Mouse (Mus musculus) forebrain, postnatal 0 days (tissue): ENCODE data around the gene Ptp4a2. TPM values are rescaled to one million over a fixed set of nuclear protein-coding genes. Genes with fewer than 3 reads are reported as not detected.

ENCODE experiments used
- ATAC-seq: fragments of 200-750 bp; cut with Nextera tagmentation; 2 replicates; pipeline ENCODE4 v1.8.0; 2017; ENCODE audit warnings: mild to moderate bottlenecking, moderate library complexity
- DNase-seq: peaks from one replicate; pipeline ENCODE4 v3.0.0-alpha.2; 2015
- H3K27ac ChIP-seq: fragments of 300-500 bp; sonication (generic); 2 replicates; pipeline ENCODE4 v1.5.1; 2014; ENCODE audit warnings: low read depth, mild to moderate bottlenecking, antibody characterized with exemption, low read length, moderate library complexity, mixed read lengths
- H3K27me3 ChIP-seq: fragments of 300-500 bp; sonication (generic); 2 replicates; pipeline ENCODE4 v1.6.1; 2014; ENCODE audit warnings: mild to moderate bottlenecking, low read length, mixed read lengths; ENCODE audit not compliant: insufficient read depth
- H3K36me3 ChIP-seq: fragments of 300-500 bp; sonication (generic); 2 replicates; pipeline ENCODE4 v1.6.1; 2014; ENCODE audit warnings: mild to moderate bottlenecking, moderate library complexity; ENCODE audit not compliant: insufficient read depth
- H3K4me1 ChIP-seq: fragments of 300-500 bp; sonication (generic); 2 replicates; pipeline ENCODE4 v1.6.1; 2014; ENCODE audit warnings: antibody characterized with exemption; ENCODE audit not compliant: insufficient read depth
- H3K4me2 ChIP-seq: fragments of 300-500 bp; sonication (generic); 2 replicates; pipeline ENCODE4 v1.6.1; 2014; ENCODE audit warnings: low read depth, mild to moderate bottlenecking, moderate library complexity
- H3K4me3 ChIP-seq: fragments of 300-500 bp; sonication (generic); 2 replicates; pipeline ENCODE4 v1.5.1; 2014; ENCODE audit warnings: low read depth, low read length, mixed read lengths
- H3K9ac ChIP-seq: fragments of 300-500 bp; sonication (generic); 2 replicates; pipeline ENCODE4 v1.6.1; 2014; ENCODE audit warnings: mild to moderate bottlenecking
- H3K9me3 ChIP-seq: fragments of 300-500 bp; sonication (generic); 2 replicates; pipeline ENCODE4 v1.6.1; 2016; ENCODE audit warnings: low read length
- CTCF ChIP-seq: sonication (generic); IDR thresholded peaks from 2 replicates; pipeline ENCODE4 v1.5.1; 2016; ENCODE audit warnings: antibody characterized with exemption, control low read depth, low read depth
- WGBS: fragments of 180-500 bp; shearing (Covaris S2); extraction: QIAGEN DNeasy Blood & Tissue Kit; methylation state at CpG from one replicate; pipeline ENCODE4 v1.1.7; 2014; 5-methylcytosine and 5-hydroxymethylcytosine counted together
- polyA plus RNA-seq: library from polyadenylated mRNA; unstranded; fragments of >200 nt; fragmentation: Nextera tagmentation; extraction: Ambion mirVana; gene quantifications from 2 replicates; pipeline ENCODE4 v1.2.1, GENCODE M21; 2015
- total RNA-seq: library from RNA; depleted of rRNA; stranded (reverse); fragments of >200 nt; gene quantifications from 2 replicates; pipeline ENCODE4 v1.2.3, GENCODE M21; 2014

The Ptp4a2 gene
- total and polyA plus RNA-seq, 2 experiments from 2014 or later, result 131 to 270 TPM

GRCm38 (mm10) chr4:129851861-129852260 is 40.8 kb downstream of the Ptp4a2 start:
- WGBS, result 66% methylated on average over 3 of the region's 3 CpGs
- no peak for DNase-seq
- H3K27me3 ChIP-seq, result no peaks in the 10 kb centered on the region
- ATAC-seq, result no peak
- no peak overlapping the region for H3K4me2 ChIP-seq
- H3K4me3 ChIP-seq, result no peak overlapping the region
- no peak overlapping the region for H3K27ac ChIP-seq
- TF ChIP-seq CTCF, result no peak
- no peaks in the 10 kb centered on the region for H3K9me3 ChIP-seq
- H3K9ac ChIP-seq, result no peak overlapping the region
- H3K4me1 ChIP-seq, result no peaks in the 10 kb centered on the region
- peaks cover 18% of the 10 kb centered on the region for H3K36me3 ChIP-seq

- ATAC-seq (no peak), DNase-seq (no peak)
- no peaks in the 10 kb centered on the region for H3K9me3 ChIP-seq
- H3K4me1 ChIP-seq, result no peaks in the 10 kb centered on the region
- peaks cover 11% of the 10 kb centered on the region for H3K36me3 ChIP-seq
- 73% methylated on average over 2 of the region's 2 CpGs for WGBS
- no peak overlapping the region for H3K9ac ChIP-seq
- TF ChIP-seq CTCF, result no peak
- H3K27ac ChIP-seq, result no peak overlapping the region
- no peak overlapping the region for H3K4me3 ChIP-seq
- H3K4me2 ChIP-seq, result no peak overlapping the region
- no peaks in the 10 kb centered on the region for H3K27me3 ChIP-seq
Observed at GRCm38 (mm10) chr4:129853053-129853452, 42.0 kb downstream of the Ptp4a2 start.

GRCm38 (mm10) chr4:129853996-129854395 is 43.0 kb downstream of the Ptp4a2 start:
- no peaks in the 10 kb centered on the region for H3K4me1 ChIP-seq
- no peak overlapping the region for H3K4me2 ChIP-seq
- DNase-seq (no peak), ATAC-seq (no peak)
- H3K36me3 ChIP-seq, result peaks cover 9% of the 10 kb centered on the region
- WGBS, result 88% methylated on average over 3 of the region's 3 CpGs
- H3K27me3 ChIP-seq, result no peaks in the 10 kb centered on the region
- H3K9ac ChIP-seq, result no peak overlapping the region
- H3K27ac ChIP-seq, result no peak overlapping the region
- H3K9me3 ChIP-seq, result no peaks in the 10 kb centered on the region
- no peak for TF ChIP-seq CTCF
- H3K4me3 ChIP-seq, result no peak overlapping the region

- WGBS, result 86% methylated on average over 3 of the region's 3 CpGs
- ATAC-seq (no peak), DNase-seq (no peak)
- no peak overlapping the region for H3K9ac ChIP-seq
- no peaks in the 10 kb centered on the region for H3K27me3 ChIP-seq
- H3K4me2 ChIP-seq, result no peak overlapping the region
- H3K9me3 ChIP-seq, result no peaks in the 10 kb centered on the region
- H3K36me3 ChIP-seq, result peaks cover 9% of the 10 kb centered on the region
- no peak for TF ChIP-seq CTCF
- H3K4me1 ChIP-seq, result no peaks in the 10 kb centered on the region
- H3K4me3 ChIP-seq, result no peak overlapping the region
- H3K27ac ChIP-seq, result no peak overlapping the region
Observed at GRCm38 (mm10) chr4:129854615-129855014, 43.6 kb downstream of the Ptp4a2 start.

- WGBS, result 80% methylated on average over 16 of the region's 16 CpGs
- H3K9ac ChIP-seq, result no peak overlapping the region
- H3K4me2 ChIP-seq, result no peak overlapping the region
- DNase-seq (no peak), ATAC-seq (no peak)
- H3K9me3 ChIP-seq, result no peaks in the 10 kb centered on the region
- no peak for TF ChIP-seq CTCF
- H3K27me3 ChIP-seq, result no peaks in the 10 kb centered on the region
- no peak overlapping the region for H3K27ac ChIP-seq
- H3K4me3 ChIP-seq, result no peak overlapping the region
- no peaks in the 10 kb centered on the region for H3K4me1 ChIP-seq
- peaks cover 9% of the 10 kb centered on the region for H3K36me3 ChIP-seq
Observed at GRCm38 (mm10) chr4:129855051-129855970, 44.3 kb downstream of the Ptp4a2 start.

GRCm38 (mm10) chr4:129860456-129860855 is 49.4 kb downstream of the Ptp4a2 start:
- H3K9ac ChIP-seq, result no peak overlapping the region
- no peak overlapping the region for H3K27ac ChIP-seq
- no peaks in the 10 kb centered on the region for H3K27me3 ChIP-seq
- no peak for TF ChIP-seq CTCF
- no peak overlapping the region for H3K4me3 ChIP-seq
- H3K9me3 ChIP-seq, result no peaks in the 10 kb centered on the region
- 93% methylated on average over 9 of the region's 9 CpGs for WGBS
- ATAC-seq (no peak), DNase-seq (no peak)
- H3K4me1 ChIP-seq, result no peaks in the 10 kb centered on the region
- H3K4me2 ChIP-seq, result no peak overlapping the region
- H3K36me3 ChIP-seq, result no peaks in the 10 kb centered on the region

GRCm38 (mm10) chr4:129861400-129861799 is 50.4 kb downstream of the Ptp4a2 start:
- no peaks in the 10 kb centered on the region for H3K27me3 ChIP-seq
- no peak overlapping the region for H3K4me2 ChIP-seq
- no peak overlapping the region for H3K4me3 ChIP-seq
- TF ChIP-seq CTCF, result no peak
- H3K9me3 ChIP-seq, result no peaks in the 10 kb centered on the region
- no peaks in the 10 kb centered on the region for H3K36me3 ChIP-seq
- WGBS, result 87% methylated on average over 8 of the region's 8 CpGs
- no peak for DNase-seq
- no peaks in the 10 kb centered on the region for H3K4me1 ChIP-seq
- H3K9ac ChIP-seq, result no peak overlapping the region
- H3K27ac ChIP-seq, result no peak overlapping the region
- no peak for ATAC-seq
